Mouse (Mus musculus): ENCODE data around the gene Igfbp7. TPM values are rescaled to one million over a fixed set of nuclear protein-coding genes. Genes with fewer than 3 reads are reported as not detected.

Gene Igfbp7
- polyA plus RNA-seq, 1 experiment from 2014 or later = 19.4 TPM

DNA sequence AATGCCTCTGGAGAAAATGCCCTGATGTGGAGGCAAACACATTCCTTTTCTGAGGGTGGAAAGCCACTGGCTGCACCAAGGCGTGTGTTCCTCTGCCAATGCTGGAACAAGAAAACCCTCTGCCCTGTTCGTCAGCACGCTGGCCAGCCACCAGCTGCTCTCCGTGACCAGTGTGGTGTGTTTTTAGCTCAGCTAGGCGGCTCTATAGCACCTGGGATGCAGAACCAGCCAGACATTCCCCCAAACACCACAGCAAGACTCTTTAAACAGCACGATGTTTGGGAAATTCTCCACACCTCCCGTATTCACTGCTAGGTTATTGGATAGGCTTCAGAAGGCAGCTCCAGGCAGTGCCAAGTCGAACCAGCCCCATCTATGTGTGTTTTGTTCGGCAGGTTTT lies 25.7 kb upstream of the Igfbp7 start:
- DNase-seq (ENCODE audit: low spot score) (no peak), ATAC-seq (ENCODE audit: insufficient read depth, low FRiP score, low TSS enrichment) (no peak)
- no peaks in the 10 kb centered on the region for H3K36me3 ChIP-seq (ENCODE audit: control insufficient read depth, insufficient read depth, low read length)
- H3K9me3 ChIP-seq (ENCODE audit: control insufficient read depth, low read length) = no peaks in the 10 kb centered on the region
- H3K4me2 ChIP-seq (ENCODE audit: low read depth) = no peak overlapping the region
- no peak overlapping the region for H3K4me3 ChIP-seq (ENCODE audit: low read depth, low read length)
- no peak overlapping the region for H3K27ac ChIP-seq (ENCODE audit: low read depth, low read length)
- no peak overlapping the region for H3K9ac ChIP-seq (ENCODE audit: low read length)
- no peaks in the 10 kb centered on the region for H3K4me1 ChIP-seq (ENCODE audit: control insufficient read depth, insufficient read depth, low read length)
- no peaks in the 10 kb centered on the region for H3K27me3 ChIP-seq (ENCODE audit: control insufficient read depth, insufficient read depth, low read length)
- 81% methylated on average over 9 of the region's 9 CpGs for WGBS

DNA sequence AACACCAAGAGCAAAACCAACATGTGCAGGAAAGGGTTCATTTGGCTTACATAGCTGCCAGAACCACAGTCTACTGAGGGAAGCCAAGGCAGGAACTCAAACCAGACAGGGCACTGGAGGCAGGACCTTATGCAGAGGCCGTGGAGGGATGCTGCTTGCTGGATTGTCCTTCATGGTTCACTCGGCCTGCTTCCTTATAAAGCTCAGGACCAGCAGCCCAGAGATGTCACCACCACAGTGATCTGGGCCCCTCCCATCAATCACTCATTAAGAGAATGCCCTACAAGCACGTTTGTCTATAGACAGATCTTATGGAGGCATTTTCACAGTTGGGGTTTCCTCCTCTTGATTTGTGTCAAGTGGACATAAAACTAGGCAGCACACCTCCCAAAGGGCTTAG lies 25.3 kb upstream of the Igfbp7 start:
- Histone ChIP-seq H3K9ac (ENCODE audit: low read length) (no peak overlapping the region), H3K36me3 (ENCODE audit: control insufficient read depth, insufficient read depth, low read length) (no peaks in the 10 kb centered on the region), H3K27ac (ENCODE audit: low read depth, low read length) (no peak overlapping the region), H3K27me3 (ENCODE audit: control insufficient read depth, insufficient read depth, low read length) (no peaks in the 10 kb centered on the region), H3K4me2 (ENCODE audit: low read depth) (no peak overlapping the region), H3K4me1 (ENCODE audit: control insufficient read depth, insufficient read depth, low read length) (no peaks in the 10 kb centered on the region), H3K4me3 (ENCODE audit: low read depth, low read length) (no peak overlapping the region), H3K9me3 (ENCODE audit: control insufficient read depth, low read length) (no peaks in the 10 kb centered on the region)
- 52% methylated on average over 3 of the region's 3 CpGs for WGBS
- no peak for ATAC-seq (ENCODE audit: insufficient read depth, low FRiP score, low TSS enrichment)
- DNase-seq (ENCODE audit: low spot score) = no peak

DNA sequence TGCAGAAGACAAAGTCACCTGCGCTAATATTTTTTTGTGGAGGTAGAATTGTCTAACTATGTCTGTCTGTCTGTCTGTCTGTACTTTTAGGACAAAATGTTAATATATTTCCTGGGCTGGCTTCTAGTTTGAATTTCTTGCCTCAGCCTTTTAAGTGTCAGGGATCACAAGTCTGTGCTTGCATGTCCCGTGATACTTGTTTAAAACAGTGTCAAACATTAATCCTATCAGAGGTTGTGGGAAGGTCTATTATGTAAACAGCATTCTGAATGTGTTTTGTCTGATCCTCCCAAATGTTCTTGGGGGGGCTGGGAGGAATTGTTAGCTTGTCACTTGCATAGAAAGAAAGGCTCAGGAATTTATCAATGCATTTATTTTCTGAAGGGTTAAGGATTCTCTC lies 24.6 kb upstream of the Igfbp7 start:
- no peak for ATAC-seq (ENCODE audit: insufficient read depth, low FRiP score, low TSS enrichment)

GRCm38 (mm10) chr5:77431068-77431467 lies 23.2 kb upstream of the Igfbp7 start:
- H3K4me3 ChIP-seq (ENCODE audit: low read depth, low read length) = no peak overlapping the region
- H3K27ac ChIP-seq (ENCODE audit: low read depth, low read length) = no peak overlapping the region
- whole genome bisulfite sequencing = 77% methylated on average over 9 of the region's 9 CpGs
- H3K9ac ChIP-seq (ENCODE audit: low read length) = no peak overlapping the region
- DNase-seq (ENCODE audit: low spot score) = no peak
- no peaks in the 10 kb centered on the region for H3K9me3 ChIP-seq (ENCODE audit: control insufficient read depth, low read length)
- H3K27me3 ChIP-seq (ENCODE audit: control insufficient read depth, insufficient read depth, low read length) = no peaks in the 10 kb centered on the region
- no peaks in the 10 kb centered on the region for H3K4me1 ChIP-seq (ENCODE audit: control insufficient read depth, insufficient read depth, low read length)
- no peak for ATAC-seq (ENCODE audit: insufficient read depth, low FRiP score, low TSS enrichment)
- H3K36me3 ChIP-seq (ENCODE audit: control insufficient read depth, insufficient read depth, low read length) = no peaks in the 10 kb centered on the region
- no peak overlapping the region for H3K4me2 ChIP-seq (ENCODE audit: low read depth)

More for the DNA sequence above, 24.6 kb upstream of the Igfbp7 start:
- Histone ChIP-seq H3K9me3 (ENCODE audit: control insufficient read depth, low read length) (no peaks in the 10 kb centered on the region), H3K9ac (ENCODE audit: low read length) (no peak overlapping the region), H3K4me2 (ENCODE audit: low read depth) (no peak overlapping the region), H3K27me3 (ENCODE audit: control insufficient read depth, insufficient read depth, low read length) (no peaks in the 10 kb centered on the region), H3K27ac (ENCODE audit: low read depth, low read length) (no peak overlapping the region), H3K4me1 (ENCODE audit: control insufficient read depth, insufficient read depth, low read length) (no peaks in the 10 kb centered on the region), H3K36me3 (ENCODE audit: control insufficient read depth, insufficient read depth, low read length) (no peaks in the 10 kb centered on the region), H3K4me3 (ENCODE audit: low read depth, low read length) (no peak overlapping the region)
- no peak for DNase-seq (ENCODE audit: low spot score)
- 86% methylated on average over 2 of the region's 2 CpGs for WGBS

DNA sequence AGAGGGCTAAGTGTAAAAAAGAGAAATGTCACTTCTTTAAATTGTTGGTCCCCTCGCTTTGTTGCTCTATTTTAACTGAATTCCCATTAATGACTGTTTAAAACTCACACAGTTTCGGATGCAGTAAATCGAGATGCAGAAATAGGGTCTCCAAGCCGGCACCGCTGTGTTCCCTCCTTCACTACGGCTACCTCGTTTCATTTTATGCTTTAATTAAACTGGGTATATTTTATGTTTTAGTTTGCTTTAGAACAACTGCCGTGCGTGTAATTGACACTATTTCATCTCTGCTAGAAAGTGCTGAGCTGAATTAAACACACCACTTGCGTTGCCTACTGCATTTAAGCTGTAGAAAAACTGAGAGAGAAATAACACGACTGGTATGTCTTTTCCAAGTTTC lies 22.6 kb upstream of the Igfbp7 start:
- no peak overlapping the region for H3K9ac ChIP-seq (ENCODE audit: low read length)
- no peaks in the 10 kb centered on the region for H3K9me3 ChIP-seq (ENCODE audit: control insufficient read depth, low read length)
- ATAC-seq (ENCODE audit: insufficient read depth, low FRiP score, low TSS enrichment) = no peak
- 78% methylated on average over 11 of the region's 11 CpGs for WGBS
- H3K4me2 ChIP-seq (ENCODE audit: low read depth) = no peak overlapping the region
- H3K27me3 ChIP-seq (ENCODE audit: control insufficient read depth, insufficient read depth, low read length) = no peaks in the 10 kb centered on the region
- H3K27ac ChIP-seq (ENCODE audit: low read depth, low read length) = no peak overlapping the region
- H3K4me1 ChIP-seq (ENCODE audit: control insufficient read depth, insufficient read depth, low read length) = no peaks in the 10 kb centered on the region
- no peak for DNase-seq (ENCODE audit: low spot score)
- no peak overlapping the region for H3K4me3 ChIP-seq (ENCODE audit: low read depth, low read length)
- H3K36me3 ChIP-seq (ENCODE audit: control insufficient read depth, insufficient read depth, low read length) = no peaks in the 10 kb centered on the region

- DNase-seq (ENCODE audit: low spot score) = no peak
- Histone ChIP-seq H3K36me3 (ENCODE audit: control insufficient read depth, insufficient read depth, low read length) (no peaks in the 10 kb centered on the region), H3K9me3 (ENCODE audit: control insufficient read depth, low read length) (no peaks in the 10 kb centered on the region), H3K27me3 (ENCODE audit: control insufficient read depth, insufficient read depth, low read length) (no peaks in the 10 kb centered on the region), H3K4me3 (ENCODE audit: low read depth, low read length) (no peak overlapping the region), H3K4me1 (ENCODE audit: control insufficient read depth, insufficient read depth, low read length) (no peaks in the 10 kb centered on the region), H3K9ac (ENCODE audit: low read length) (no peak overlapping the region), H3K27ac (ENCODE audit: low read depth, low read length) (no peak overlapping the region), H3K4me2 (ENCODE audit: low read depth) (no peak overlapping the region)
- WGBS = 87% methylated on average over 4 of the region's 4 CpGs
- ATAC-seq (ENCODE audit: insufficient read depth, low FRiP score, low TSS enrichment) = no peak
Observed at GRCm38 (mm10) chr5:77430049-77430448, 22.2 kb upstream of the Igfbp7 start.

DNA sequence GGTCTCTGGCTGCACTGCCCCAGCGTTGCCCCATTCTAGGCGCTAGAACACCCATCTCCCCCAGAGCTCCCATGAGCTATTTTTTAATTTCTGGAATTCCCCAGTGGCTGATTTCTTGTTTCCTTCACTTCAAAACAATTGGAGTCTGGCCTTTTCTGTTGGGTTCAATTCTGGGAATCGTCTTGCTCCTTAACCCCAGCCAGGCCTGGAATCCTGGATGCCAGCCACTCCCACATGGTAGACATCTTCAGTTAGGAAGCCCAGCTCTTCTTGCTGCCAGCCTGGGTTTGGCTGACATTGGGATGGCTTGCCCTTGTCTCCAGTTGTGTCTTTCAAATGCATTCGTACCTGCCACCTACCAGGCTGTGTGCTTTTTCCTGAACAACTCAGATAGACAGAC lies 20.7 kb upstream of the Igfbp7 start:
- Histone ChIP-seq H3K9ac (ENCODE audit: low read length) (no peak overlapping the region), H3K4me1 (ENCODE audit: control insufficient read depth, insufficient read depth, low read length) (no peaks in the 10 kb centered on the region), H3K4me3 (ENCODE audit: low read depth, low read length) (no peak overlapping the region), H3K27me3 (ENCODE audit: control insufficient read depth, insufficient read depth, low read length) (no peaks in the 10 kb centered on the region), H3K27ac (ENCODE audit: low read depth, low read length) (no peak overlapping the region), H3K36me3 (ENCODE audit: control insufficient read depth, insufficient read depth, low read length) (no peaks in the 10 kb centered on the region), H3K4me2 (ENCODE audit: low read depth) (no peak overlapping the region), H3K9me3 (ENCODE audit: control insufficient read depth, low read length) (no peaks in the 10 kb centered on the region)
- DNase-seq (ENCODE audit: low spot score) (no peak), ATAC-seq (ENCODE audit: insufficient read depth, low FRiP score, low TSS enrichment) (no peak)
- 90% methylated on average over 4 of the region's 4 CpGs for WGBS

GRCm38 (mm10) chr5:77427986-77428385 lies 20.1 kb upstream of the Igfbp7 start:
- ATAC-seq (ENCODE audit: insufficient read depth, low FRiP score, low TSS enrichment) (no peak), DNase-seq (ENCODE audit: low spot score) (no peak)
- no peaks in the 10 kb centered on the region for H3K36me3 ChIP-seq (ENCODE audit: control insufficient read depth, insufficient read depth, low read length)
- no peak overlapping the region for H3K4me2 ChIP-seq (ENCODE audit: low read depth)
- no peaks in the 10 kb centered on the region for H3K27me3 ChIP-seq (ENCODE audit: control insufficient read depth, insufficient read depth, low read length)
- H3K4me1 ChIP-seq (ENCODE audit: control insufficient read depth, insufficient read depth, low read length) = no peaks in the 10 kb centered on the region
- WGBS = 88% methylated on average over 5 of the region's 5 CpGs
- no peak overlapping the region for H3K4me3 ChIP-seq (ENCODE audit: low read depth, low read length)
- H3K9me3 ChIP-seq (ENCODE audit: control insufficient read depth, low read length) = no peaks in the 10 kb centered on the region
- H3K9ac ChIP-seq (ENCODE audit: low read length) = no peak overlapping the region
- H3K27ac ChIP-seq (ENCODE audit: low read depth, low read length) = no peak overlapping the region

DNA sequence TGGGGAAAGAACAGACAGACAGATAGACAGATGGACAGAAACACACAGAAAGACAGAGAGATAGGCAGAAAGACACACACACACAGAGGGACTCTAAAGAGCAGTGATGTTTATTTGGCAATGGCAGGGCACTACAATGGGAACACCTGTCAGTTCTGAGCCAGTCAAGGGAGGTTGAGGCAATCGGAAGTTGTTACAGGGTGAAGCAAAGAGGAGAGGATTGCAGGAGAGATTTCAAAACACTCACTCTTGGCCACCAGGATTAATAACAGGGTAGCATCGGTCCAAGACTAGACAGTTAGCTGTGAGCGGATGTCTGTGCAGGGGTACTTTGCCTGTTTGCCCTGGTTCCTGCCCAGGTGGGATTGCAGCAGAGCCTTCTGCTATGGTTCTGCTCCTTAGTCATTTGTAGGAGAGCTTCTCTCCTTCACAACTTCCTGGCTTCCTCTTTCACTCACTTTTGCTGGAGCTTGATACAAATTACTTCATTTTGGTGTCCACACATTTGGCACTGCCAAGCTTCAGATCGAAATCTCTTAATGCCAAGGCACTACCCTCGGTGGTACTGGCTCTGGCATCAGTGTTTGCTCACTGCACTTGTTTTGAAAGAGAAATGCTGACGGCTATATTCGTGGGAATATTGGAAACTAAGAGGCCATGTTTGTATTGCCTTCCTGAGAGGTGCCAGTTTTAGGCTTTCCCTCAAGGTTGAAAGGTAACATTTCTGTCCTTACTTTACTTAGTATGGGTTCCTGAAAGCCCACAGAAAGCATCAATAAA lies 18.1 kb upstream of the Igfbp7 start:
- 78% methylated on average over 7 of the region's 7 CpGs for WGBS
- no peak overlapping the region for H3K4me2 ChIP-seq (ENCODE audit: low read depth)
- H3K4me3 ChIP-seq (ENCODE audit: low read depth, low read length) = no peak overlapping the region
- no peaks in the 10 kb centered on the region for H3K9me3 ChIP-seq (ENCODE audit: control insufficient read depth, low read length)
- no peaks in the 10 kb centered on the region for H3K27me3 ChIP-seq (ENCODE audit: control insufficient read depth, insufficient read depth, low read length)
- DNase-seq (ENCODE audit: low spot score) (no peak), ATAC-seq (ENCODE audit: insufficient read depth, low FRiP score, low TSS enrichment) (no peak)
- no peaks in the 10 kb centered on the region for H3K36me3 ChIP-seq (ENCODE audit: control insufficient read depth, insufficient read depth, low read length)
- no peak overlapping the region for H3K27ac ChIP-seq (ENCODE audit: low read depth, low read length)
- no peaks in the 10 kb centered on the region for H3K4me1 ChIP-seq (ENCODE audit: control insufficient read depth, insufficient read depth, low read length)
- H3K9ac ChIP-seq (ENCODE audit: low read length) = no peak overlapping the region
